Mouse (Mus musculus): Measurements from ENCODE around the gene Phgr1.
A peak's percentile ranks its signal among the peaks of the same experiment; 100 is the strongest.

Gene Phgr1

DNA sequence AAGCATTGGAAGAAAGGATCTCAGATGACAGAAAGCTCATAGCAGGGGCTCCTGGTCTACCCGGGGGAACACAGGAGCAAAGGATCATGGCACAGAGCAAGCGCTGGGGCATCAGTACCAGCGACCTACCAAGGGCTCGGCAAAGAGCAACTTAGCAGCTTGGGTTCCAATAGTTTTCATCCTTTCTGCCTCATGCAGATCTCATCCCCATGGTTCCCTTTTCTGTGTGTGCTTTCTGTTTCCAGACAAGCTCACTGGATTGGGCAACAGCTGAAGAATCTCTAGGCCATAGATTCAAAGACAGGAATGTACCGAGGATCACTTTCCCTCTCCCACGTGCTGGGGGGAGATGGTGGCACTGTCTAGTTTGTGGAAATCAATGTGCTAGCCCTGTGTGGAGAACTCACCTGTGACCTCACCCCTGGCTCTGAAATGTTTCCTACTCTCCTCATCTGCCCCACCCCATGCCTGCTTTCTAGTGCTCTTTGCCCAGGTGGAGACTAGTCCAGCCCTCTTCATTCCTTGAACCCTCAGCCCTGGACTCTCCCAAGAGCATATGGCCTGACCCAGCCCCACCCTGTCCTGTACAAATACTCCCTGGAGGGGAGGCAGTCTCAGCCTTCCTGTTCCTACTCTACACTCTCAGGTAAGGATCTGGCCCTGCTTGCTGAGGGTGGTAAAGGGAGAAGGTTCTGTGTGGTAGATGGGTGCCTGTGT, at the start of gene Phgr1:
Phgr1 (plus strand) TSS at position 612 of the 717 bp plus-strand sequence.
- DNase-seq, result no peak

DNA sequence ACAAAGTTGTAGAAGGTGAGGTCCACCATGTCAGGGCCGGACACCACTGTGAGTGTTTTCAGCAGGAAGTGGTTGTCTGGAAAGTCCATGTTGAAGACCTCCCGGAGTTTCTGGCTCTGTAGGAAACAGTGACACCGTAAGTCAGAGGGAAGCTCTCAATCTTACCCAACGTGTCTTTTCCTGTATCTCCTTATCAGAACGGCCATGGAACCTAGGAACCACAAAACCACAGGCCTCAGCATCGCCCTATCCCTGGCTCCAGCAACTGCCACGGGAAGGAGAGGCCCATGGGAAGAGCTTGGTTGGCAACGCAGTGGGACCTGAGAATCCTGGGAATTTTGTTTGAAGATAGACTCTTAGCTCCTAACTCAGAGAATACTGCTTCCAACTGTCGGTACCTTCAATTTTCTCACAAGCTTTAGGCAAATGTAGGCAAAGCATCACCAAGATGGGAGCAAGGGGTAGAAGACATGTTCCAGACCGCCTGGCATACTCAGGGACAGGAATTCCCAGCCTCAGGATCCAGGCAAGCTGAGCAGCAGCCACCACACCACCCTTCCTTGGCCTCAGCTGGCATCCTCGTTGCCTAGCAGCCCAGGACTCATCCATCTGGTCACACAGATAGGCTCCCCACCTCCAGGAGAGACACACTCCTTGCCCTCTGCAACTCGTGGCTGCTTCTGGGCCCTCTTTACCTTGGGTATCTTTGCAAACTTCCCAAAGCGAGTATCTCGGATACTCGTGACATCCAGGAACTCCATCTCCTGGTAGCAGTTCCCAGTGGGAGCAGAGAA, 48.7 kb upstream of the Phgr1 start:
- DNase-seq, result no peak

DNA sequence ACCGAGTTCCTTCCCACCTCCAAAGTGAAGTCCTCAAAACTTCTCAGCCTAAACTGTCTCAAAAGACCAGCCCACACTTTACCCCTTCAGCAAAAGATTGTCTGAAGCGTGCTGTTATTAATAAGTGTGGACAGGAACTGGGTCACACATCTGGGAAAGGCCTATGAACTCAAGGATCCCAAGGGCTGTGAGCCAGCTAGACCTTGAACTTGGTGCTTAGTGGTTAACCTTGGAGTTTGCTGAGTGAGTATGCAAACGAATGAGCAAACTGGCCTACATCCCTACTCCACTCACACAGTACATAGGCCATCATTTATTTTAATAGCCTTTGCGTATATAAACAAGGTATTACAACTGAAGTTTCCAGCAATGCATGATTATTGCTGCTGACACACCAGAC, 47.1 kb upstream of the Phgr1 start:
- DNase-seq, result no peak

DNA sequence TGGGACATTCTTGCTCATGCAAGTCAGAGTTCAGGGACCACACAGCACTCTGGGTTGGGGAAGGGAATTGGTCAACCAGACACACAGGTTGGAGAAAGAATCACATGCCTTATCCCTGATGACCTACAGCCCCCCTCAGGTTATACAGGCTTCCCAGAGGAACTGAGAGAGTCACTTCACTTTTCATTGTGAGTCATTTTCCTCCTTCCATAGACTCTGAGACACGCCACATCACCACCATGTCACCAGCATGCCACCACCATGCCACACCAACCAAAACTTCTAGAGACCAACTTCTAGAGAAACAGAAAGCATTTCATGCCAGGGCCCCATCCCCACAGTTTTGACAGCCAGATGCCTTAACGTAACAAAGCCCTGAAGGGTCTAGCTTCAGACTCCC, 45.7 kb upstream of the Phgr1 start:
- no peak for DNase-seq

DNA sequence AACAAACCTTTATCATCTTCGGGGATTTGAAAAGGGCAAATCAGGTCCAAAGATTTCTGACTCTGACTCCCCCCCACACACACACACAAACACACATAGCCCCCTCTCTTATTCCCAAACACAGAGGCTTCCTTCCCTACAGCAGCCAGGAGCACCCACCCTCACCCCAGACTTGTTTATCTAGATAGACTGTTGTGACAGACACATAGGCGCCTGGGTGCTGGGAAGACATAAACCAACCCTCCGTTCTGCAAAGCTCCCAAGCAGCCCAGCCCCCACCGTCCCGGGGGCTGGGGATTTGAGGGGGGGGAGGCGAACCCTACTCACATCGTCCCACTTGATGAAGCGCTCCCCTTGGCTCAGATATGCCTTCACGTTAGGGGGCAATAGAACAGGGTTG, 44.7 kb upstream of the Phgr1 start:
- no peak for DNase-seq

DNA sequence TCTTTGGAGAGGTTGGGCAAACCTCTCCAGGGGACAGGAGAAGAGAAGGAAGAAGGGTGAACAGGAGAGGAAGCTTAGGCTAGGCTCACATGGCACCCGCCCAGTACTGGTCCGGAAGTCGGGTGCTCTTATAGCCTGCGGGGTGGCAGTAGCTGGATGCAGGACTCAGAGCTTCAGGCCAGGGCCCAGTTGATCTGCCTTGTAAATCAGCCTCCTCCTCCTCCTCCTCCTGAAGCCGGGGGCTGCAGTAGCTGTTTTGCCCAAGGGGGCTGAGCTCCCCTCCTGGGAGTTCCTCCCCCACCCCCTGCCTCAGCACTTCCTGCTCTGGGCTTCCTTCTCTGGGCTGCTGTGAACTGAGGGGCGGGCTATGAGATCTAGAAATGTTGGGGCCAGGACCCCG, 44.2 kb upstream of the Phgr1 start, which contains the start of gene Plcb2:
Plcb2 (minus strand) TSS at position 102 of the 400 bp plus-strand sequence.
- no peak for DNase-seq

DNA sequence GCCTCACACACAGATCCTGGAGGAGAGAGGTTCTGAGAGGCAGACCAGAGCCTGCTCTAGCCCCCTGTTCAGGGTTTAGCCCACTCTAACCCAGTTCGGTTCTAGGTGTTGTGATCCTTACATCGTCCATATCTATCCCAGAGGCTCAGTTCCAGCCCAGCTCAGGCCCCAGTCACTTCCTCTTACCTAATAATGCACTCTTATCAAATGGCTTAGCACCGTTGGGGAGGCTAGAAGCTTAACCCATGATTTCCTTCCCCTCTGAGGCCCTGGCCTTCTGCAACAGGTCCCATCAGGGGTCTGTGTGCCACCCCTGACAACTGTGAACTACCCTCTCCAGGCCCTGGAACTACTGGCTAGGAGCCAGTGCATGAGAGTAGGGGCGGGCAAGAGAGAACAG, 43.4 kb upstream of the Phgr1 start:
- no peak for DNase-seq

DNA sequence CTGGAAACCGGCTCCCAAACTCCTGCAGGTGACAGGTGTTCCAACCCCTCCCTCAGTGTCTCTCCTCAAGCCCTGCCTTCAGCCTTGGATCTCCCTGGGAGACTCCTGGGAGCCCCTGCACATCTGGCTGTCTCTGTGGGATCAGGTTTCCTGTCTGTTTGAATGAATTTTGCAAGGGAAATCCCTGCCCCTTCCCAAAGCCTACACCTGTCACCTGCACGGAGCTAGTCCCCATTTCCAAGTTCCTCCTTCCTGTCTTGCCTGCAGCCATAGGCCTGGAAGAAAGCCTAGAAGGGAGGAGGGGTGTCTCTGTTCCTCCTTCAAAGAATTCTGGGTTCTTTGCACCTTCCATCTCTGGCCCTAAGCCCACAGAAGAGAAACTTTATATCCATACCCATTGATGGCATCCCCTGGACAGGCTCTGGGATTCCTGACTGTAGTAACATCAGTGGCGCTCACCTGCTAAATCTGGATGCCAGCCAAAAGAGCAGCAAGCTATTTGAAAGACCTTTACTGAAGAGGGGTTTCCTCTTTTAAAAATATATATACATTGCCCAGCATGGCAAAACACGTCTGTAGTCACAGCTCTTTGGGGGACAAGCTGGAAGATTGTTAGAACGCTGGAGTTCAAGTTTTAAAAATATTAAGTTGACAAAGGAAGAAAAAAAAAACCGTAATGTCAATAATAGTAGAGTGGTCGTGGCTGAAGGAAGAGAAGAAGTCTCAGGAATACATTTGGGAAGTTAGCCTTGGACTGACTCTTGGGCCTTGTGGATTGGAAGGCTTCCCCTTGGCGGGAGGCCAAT, 42.5 kb upstream of the Phgr1 start:
- DNase-seq, result no peak

DNA sequence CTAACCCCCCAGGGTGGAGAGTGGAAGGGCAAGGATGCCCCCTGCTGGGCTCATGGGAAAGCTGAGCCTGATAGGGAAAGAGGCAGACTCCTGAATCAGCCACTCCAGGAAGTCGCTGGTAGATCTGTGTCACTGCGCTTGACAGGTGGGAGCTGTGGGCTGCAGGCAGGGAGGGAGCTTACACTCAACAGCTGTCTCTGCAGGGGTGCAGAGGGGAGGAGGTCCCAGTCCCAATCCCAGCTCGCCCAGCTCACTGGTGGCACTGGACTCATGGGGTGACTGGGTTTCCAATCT, 42.0 kb upstream of the Phgr1 start:
- DNase-seq, result no peak

DNA sequence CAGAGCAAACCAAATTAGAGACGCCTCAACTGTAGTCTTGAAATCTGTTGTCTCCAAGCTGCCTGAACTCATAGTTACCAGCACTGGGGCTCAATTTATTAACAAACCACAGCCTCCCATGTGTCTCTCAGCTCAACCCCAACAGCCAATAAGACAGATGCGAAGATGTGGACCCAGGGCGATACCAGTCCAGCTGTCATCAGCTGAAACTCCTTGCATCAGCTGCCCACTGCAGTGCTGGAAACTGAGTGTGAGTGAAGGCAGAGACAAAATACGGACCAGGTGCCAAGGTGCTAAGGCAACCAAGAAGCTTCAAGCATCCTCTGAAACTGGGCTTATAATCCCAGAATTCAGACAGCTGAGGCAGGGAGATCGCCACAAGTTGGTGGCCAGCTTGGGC, 40.6 kb upstream of the Phgr1 start:
- DNase-seq, result no peak

DNA sequence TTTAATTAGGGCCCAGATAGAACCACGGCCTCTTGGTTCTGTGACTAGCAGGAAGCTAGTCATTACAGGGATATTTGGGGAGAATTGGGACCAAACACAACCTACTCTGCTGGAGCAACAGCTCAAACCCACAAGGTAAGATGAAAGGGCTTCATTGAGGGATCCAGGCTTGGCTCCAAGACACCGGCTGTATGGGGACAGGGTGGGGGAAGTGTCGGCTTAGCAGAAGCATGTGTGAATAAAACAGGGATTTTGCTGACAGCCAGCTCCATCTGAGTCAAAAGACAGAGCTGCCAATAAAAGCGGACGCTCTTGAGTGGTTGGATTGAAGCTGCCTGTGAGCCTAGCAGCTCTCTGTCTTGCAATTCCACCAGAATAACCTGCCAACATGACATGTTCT, 39.2 kb upstream of the Phgr1 start:
- DNase-seq, result no peak

DNA sequence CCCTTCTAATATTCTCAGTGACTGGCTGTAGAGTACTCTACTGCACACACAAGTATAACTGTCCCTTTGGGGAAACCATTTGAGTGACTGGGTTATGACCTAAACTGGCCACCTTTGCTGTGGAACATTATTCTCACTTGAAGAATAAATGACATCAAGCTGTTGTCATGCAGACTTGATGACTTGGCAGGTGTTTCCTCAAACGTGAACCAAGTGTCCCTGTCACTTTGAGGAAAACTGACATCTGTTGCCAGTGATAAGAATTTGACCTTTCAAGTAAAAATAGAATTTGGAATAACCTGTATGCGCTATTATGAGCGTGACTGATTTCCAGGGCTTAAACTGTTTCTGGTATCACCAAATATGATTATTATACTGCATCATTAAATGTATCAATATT, 32.2 kb upstream of the Phgr1 start:
- DNase-seq, result no peak

DNA sequence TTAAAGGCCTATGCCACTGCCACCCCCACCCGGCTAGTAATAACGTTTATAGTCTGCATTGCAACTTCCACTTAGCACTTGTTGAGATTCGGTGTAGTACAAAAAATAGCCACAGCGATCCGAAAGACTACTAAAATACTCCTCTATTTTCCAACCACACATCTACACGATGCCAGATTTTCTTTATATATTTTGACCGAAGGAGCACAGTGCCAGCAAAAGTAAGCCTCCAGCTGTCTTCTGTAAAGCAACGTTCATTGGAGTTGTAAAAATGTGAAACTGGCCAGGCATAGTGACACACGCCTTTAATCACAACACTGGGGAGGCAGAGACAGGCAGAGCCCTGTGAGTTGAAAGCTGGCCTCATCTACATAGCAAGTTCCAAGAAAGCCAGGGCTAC, 31.4 kb upstream of the Phgr1 start:
- DNase-seq, result no peak

DNA sequence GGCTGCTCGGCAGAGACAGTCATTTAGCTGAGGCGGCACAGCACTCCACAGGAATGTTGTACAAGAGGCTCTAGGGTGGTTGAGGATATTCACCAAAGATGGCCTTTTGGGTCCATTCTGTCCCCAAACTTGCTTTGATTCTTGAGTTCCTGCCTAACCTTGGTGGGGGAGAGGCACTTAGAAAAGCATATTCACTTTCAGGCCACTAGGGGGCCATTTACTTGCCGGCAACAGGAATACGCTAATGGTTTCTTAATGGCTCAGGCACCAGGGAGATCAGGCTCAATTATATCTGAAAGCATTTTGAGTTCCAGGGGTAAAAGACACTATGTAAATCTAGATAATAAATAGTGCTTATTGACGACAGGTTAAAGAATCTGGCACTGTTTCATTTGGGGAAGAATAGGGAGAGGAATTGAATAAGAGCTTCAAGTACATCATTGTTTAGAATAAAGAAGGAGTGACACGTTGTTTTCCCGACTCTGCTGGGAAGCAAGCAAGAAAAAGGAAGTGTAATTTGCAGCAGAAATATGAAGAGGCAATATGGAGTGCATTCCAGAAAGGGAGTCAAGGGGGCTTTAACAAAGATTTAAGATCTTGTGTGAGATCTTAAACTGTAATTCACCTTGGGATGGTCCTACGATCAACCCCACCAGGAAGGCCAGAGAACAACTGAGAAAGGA, 29.2 kb upstream of the Phgr1 start:
- peak; percentile 55 for DNase-seq

DNA sequence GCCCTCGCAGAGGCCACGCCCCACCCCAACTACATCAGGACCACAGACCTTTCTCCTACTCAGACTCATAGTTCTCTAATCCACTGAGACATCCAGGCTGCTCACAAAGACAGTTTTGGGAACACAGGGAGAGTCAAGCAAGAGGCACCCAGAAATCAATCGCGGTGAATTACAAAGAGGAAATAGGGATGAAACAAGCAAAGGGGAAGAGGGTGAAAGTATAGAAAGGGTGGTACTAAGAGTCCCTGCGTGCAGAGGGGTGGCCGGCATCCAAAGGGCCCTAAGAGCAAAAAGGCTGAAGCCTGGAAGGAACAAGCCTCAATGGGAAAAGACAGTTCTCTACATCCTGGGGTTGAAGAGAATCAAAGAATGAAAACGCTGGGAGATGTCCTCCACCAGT, 27.9 kb upstream of the Phgr1 start:
- no peak for DNase-seq

DNA sequence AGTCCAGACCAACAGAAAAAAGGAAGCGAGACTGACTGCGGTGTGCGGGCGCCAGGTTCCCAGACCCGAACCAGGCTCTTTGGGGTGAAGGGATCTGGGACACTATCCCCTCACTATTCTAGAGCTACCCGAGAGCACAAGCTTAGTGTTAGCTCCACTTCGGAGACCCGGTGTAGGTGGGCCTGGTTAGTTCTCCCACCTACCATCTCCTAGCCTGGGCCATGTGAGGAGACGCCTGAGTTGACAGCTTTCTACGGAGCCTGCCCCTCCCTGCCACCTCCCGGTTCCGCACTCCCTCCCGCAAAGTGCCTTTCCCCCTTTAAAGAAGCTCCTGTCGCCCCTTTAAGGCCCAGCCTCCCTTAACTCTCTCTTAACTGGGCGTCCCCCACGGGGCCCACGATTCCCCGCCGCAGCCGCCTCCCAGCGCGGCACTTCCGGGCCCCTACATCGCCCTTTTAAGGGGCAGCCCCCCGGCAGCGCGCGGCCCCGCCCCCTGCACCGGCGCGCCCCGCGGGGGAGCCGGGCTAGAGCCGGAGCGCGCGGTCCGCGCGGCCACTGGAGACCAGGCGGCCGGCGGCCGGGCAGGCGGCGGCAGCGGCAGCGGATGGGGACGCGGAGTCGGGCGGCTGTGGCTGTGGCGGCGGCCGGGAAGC, 27.2 kb upstream of the Phgr1 start, which contains the start of gene Inafm2:
Inafm2 (plus strand) TSS at position 527 of the 653 bp plus-strand sequence.
- DNase-seq, result peak; percentile 95

DNA sequence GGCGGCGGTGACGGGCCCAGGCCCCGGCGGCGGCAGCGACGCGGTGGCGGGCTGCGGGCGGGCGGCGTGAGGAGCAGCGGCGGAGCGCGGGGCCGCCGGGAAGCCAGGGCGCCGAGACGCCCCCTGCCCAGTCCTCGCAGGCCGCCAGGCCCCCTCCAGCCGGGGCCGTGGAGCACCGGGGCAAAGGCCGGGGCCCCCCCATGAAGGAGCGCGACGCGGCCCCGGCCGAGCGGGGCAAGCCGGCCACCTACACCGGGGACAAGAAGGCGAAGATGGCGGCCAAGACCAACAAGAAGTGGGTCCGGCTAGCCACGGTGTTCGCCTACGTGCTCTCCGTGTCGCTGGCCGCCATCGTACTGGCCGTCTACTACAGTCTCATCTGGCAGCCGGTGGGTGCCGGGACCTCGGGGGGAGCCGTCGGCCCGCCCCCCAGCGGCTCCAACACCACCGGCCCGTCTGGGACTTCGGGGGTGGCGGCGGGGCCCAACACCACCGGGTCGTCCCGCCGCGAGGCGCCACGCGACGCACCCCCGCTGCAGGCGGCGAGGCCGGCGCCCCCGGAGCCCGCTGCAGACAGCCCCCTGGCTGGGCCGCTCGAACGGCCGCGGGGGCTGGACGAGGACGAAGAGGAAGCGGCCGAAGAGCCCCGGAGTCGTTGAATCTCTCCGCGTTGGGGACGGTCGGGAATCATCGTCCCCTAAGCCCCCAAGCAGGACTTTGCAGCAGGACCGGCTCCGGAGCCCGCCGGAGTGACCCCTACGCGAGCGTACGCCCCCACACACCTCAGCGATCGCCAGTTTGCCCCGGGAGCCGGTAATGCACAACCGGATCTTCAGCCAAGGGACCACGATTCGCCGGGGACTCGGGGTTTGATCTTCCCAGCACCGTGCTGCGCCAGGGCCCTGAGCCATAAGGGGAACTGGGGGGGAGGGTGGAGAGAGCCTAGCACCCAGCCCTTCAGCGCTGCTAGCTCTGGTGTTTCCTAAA, 26.4 kb upstream of the Phgr1 start:
- DNase-seq, result peak; percentile 72

DNA sequence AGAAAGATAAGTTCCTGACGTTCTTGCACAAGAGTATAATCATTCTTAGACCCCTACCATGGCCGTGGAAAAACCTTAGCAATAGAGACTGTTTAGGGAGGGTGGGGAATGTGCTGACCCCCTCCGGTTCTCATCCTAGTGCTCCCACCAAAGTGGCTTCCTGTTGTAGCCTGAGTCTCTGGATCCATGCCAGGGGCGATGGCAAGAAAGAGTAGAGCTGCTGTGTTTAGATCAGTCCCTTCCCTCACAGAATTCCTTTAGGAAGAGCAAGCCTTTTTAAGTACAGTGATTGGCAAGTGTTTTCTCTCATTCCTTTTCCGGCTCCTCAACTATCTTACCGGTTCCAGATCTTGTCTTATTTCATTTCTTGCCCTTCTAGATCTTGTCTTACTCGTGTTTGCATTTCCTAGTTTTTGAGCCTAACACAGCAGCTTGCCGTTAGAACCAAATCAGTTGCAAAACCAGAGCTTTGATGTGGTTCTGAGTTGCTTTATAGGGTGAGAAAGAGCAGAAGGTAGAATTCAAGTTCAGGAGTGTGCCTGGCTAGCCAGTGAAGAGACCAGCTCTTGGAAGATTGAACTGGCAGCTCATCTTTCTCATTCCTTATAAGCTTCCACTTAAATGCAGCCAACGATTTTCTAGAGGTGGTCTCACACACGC, 25.1 kb upstream of the Phgr1 start:
- DNase-seq, result no peak

DNA sequence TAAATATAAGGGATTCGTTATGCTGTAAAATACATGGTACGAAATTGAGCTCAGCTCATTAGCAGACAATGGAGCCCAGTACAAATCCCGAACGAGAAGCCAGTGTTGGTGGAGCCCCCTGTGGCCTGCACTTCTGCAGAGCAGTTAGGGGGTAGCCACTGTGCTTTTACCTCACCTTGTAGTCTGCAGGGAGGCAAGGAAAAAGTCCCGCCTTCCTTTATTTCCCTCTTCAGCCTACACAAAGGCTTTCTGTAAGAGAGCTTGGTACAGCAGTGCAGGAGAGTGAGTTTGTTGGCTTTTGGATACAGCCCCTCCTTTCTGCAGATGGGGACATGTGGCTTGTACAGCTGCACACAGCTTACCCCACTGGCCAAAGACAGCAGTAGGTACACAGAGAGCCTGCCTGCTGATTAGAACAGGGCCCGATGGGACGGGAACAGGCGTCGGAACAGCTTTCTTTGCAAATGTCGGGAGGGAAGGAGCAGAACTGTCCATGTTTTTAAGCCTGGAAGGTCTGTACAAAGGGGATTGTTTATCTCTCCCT, 23.2 kb upstream of the Phgr1 start:
- DNase-seq, result no peak

DNA sequence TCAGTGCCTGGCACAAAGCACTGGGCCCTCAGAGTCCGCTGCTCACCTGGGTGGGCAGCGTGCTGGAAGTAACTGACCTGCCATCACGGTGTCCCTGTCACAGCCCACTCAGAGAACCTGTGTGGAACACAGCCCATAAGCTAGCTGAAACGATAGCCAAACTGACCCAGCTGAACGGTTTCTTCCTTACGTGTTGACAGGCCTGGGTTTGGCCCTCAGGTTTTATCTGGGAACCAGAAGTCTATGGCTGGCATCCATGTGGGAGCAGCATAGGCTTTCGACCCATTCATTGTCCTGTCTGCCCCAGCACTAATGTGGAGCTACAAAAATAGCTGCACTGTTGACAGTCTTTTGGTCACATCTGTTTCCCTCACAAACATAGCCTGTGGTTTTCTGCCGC, 22.1 kb upstream of the Phgr1 start:
- no peak for DNase-seq
